Mouse (Mus musculus): ENCODE data around the gene Sh3gl3. TPM values are rescaled to one million over a fixed set of nuclear protein-coding genes. Genes with fewer than 3 reads are reported as not detected.

The Sh3gl3 gene
- polyA plus RNA-seq, 1 experiment from 2014 or later = 42.5 TPM

GRCm38 (mm10) chr7:82308398-82308797 lies 134.8 kb downstream of the Sh3gl3 start:
- Histone ChIP-seq H3K36me3 (no peaks in the 10 kb centered on the region), H3K9me3 (no peaks in the 10 kb centered on the region), H3K4me2 (replicated peaks) (no peak overlapping the region), H3K27me3 (peaks cover 5% of the 10 kb centered on the region; the same call in 1 of the 2 replicates), H3K27ac (no peak overlapping the region), H3K4me1 (no peaks in the 10 kb centered on the region), H3K4me3 (no peak overlapping the region), H3K9ac (no peak overlapping the region)
- no peak for ATAC-seq (ENCODE audit: insufficient number of reproducible peaks, insufficient read depth, low FRiP score, low TSS enrichment)
- WGBS = 31% methylated on average over 4 of the region's 4 CpGs

- no peak overlapping the region for H3K4me3 ChIP-seq
- H3K4me2 ChIP-seq (replicated peaks) = no peak overlapping the region
- H3K9ac ChIP-seq = no peak overlapping the region
- peak; percentile 28; the same call in 1 of the 2 replicates for ATAC-seq (ENCODE audit: insufficient number of reproducible peaks, insufficient read depth, low FRiP score, low TSS enrichment)
- 57% methylated on average over 12 of the region's 12 CpGs for WGBS
- H3K36me3 ChIP-seq = no peaks in the 10 kb centered on the region
- H3K9me3 ChIP-seq = no peaks in the 10 kb centered on the region
- H3K4me1 ChIP-seq = peaks cover 11% of the 10 kb centered on the region; the same call in 1 of the 2 replicates
- no peak overlapping the region for H3K27ac ChIP-seq
- H3K27me3 ChIP-seq = no peaks in the 10 kb centered on the region
Observed at GRCm38 (mm10) chr7:82318515-82318914, 144.9 kb downstream of the Sh3gl3 start.

GRCm38 (mm10) chr7:82326616-82327015 lies 153.0 kb downstream of the Sh3gl3 start:
- no peaks in the 10 kb centered on the region for H3K4me1 ChIP-seq
- H3K4me2 ChIP-seq (replicated peaks) = no peak overlapping the region
- H3K36me3 ChIP-seq = no peaks in the 10 kb centered on the region
- no peak overlapping the region for H3K27ac ChIP-seq
- peaks cover 9% of the 10 kb centered on the region for H3K27me3 ChIP-seq
- ATAC-seq (ENCODE audit: insufficient number of reproducible peaks, insufficient read depth, low FRiP score, low TSS enrichment) = no peak
- no peak overlapping the region for H3K9ac ChIP-seq
- no peaks in the 10 kb centered on the region for H3K9me3 ChIP-seq
- WGBS = 63% methylated on average over 1 of the region's 1 CpGs
- no peak overlapping the region for H3K4me3 ChIP-seq

- 58% methylated on average over 4 of the region's 4 CpGs for WGBS
- Histone ChIP-seq H3K4me2 (replicated peaks) (no peak overlapping the region), H3K4me1 (no peaks in the 10 kb centered on the region), H3K27ac (no peak overlapping the region), H3K27me3 (peaks cover 9% of the 10 kb centered on the region), H3K36me3 (no peaks in the 10 kb centered on the region), H3K9ac (no peak overlapping the region), H3K9me3 (no peaks in the 10 kb centered on the region), H3K4me3 (no peak overlapping the region)
- ATAC-seq (ENCODE audit: insufficient number of reproducible peaks, insufficient read depth, low FRiP score, low TSS enrichment) = no peak
Observed at GRCm38 (mm10) chr7:82327201-82327600, 153.6 kb downstream of the Sh3gl3 start.

- no peaks in the 10 kb centered on the region for H3K9me3 ChIP-seq
Observed at GRCm38 (mm10) chr7:82327881-82328280, 154.2 kb downstream of the Sh3gl3 start.

GRCm38 (mm10) chr7:82329831-82330230 lies 156.2 kb downstream of the Sh3gl3 start:
- Histone ChIP-seq H3K4me2 (replicated peaks) (no peak overlapping the region), H3K27ac (no peak overlapping the region), H3K9me3 (no peaks in the 10 kb centered on the region), H3K9ac (no peak overlapping the region), H3K36me3 (no peaks in the 10 kb centered on the region), H3K4me3 (no peak overlapping the region), H3K27me3 (peaks cover 29% of the 10 kb centered on the region), H3K4me1 (no peaks in the 10 kb centered on the region)
- no peak for ATAC-seq (ENCODE audit: insufficient number of reproducible peaks, insufficient read depth, low FRiP score, low TSS enrichment)
- 66% methylated on average over 4 of the region's 4 CpGs for WGBS

More at GRCm38 (mm10) chr7:82327881-82328280, 154.2 kb downstream of the Sh3gl3 start:
- 64% methylated on average over 5 of the region's 5 CpGs for WGBS
- Histone ChIP-seq H3K27me3 (peaks cover 9% of the 10 kb centered on the region), H3K27ac (no peak overlapping the region), H3K4me2 (replicated peaks) (no peak overlapping the region), H3K4me3 (no peak overlapping the region), H3K4me1 (no peaks in the 10 kb centered on the region), H3K9ac (no peak overlapping the region), H3K36me3 (no peaks in the 10 kb centered on the region)
- ATAC-seq (ENCODE audit: insufficient number of reproducible peaks, insufficient read depth, low FRiP score, low TSS enrichment) = no peak

GRCm38 (mm10) chr7:82330860-82331259 lies 157.2 kb downstream of the Sh3gl3 start:
- H3K27ac ChIP-seq = no peak overlapping the region
- H3K4me2 ChIP-seq (replicated peaks) = no peak overlapping the region
- no peak overlapping the region for H3K4me3 ChIP-seq
- H3K4me1 ChIP-seq = peaks cover 7% of the 10 kb centered on the region; the same call in 1 of the 2 replicates
- no peak overlapping the region for H3K9ac ChIP-seq
- no peak for ATAC-seq (ENCODE audit: insufficient number of reproducible peaks, insufficient read depth, low FRiP score, low TSS enrichment)
- H3K36me3 ChIP-seq = no peaks in the 10 kb centered on the region
- peaks cover 39% of the 10 kb centered on the region for H3K27me3 ChIP-seq
- no peaks in the 10 kb centered on the region for H3K9me3 ChIP-seq
- WGBS = 74% methylated on average over 6 of the region's 6 CpGs

GRCm38 (mm10) chr7:82334000-82334399 lies 160.4 kb downstream of the Sh3gl3 start:
- no peak overlapping the region for H3K27ac ChIP-seq
- peaks cover 63% of the 10 kb centered on the region for H3K27me3 ChIP-seq
- ATAC-seq (ENCODE audit: insufficient number of reproducible peaks, insufficient read depth, low FRiP score, low TSS enrichment) = no peak
- no peak overlapping the region for H3K9ac ChIP-seq
- 30% methylated on average over 1 of the region's 1 CpGs for WGBS
- H3K4me2 ChIP-seq (replicated peaks) = no peak overlapping the region
- peaks cover 7% of the 10 kb centered on the region; the same call in 1 of the 2 replicates for H3K4me1 ChIP-seq
- no peaks in the 10 kb centered on the region for H3K9me3 ChIP-seq
- H3K36me3 ChIP-seq = no peaks in the 10 kb centered on the region
- H3K4me3 ChIP-seq = no peak overlapping the region

- Histone ChIP-seq H3K27ac (no peak within 1 kb of the TSS), H3K36me3 (no peaks in the 10 kb centered on the region), H3K4me3 (peak within 1 kb of the TSS; percentile 50), H3K4me1 (peaks cover 7% of the 10 kb centered on the region; the same call in 1 of the 2 replicates), H3K4me2 (replicated peaks) (peak within 1 kb of the TSS; percentile 93), H3K9me3 (no peaks in the 10 kb centered on the region), H3K9ac (peak within 1 kb of the TSS; percentile 49), H3K27me3 (peaks cover 62% of the 10 kb centered on the region)
- WGBS = under 1% methylated on average over 93 of the region's 95 CpGs
- ATAC-seq (ENCODE audit: insufficient number of reproducible peaks, insufficient read depth, low FRiP score, low TSS enrichment) = peak; percentile 1; the same call in 1 of the 2 replicates
Observed at GRCm38 (mm10) chr7:82335211-82336121, 161.8 kb downstream of the Sh3gl3 start, which contains the start of gene Adamtsl3. Adamtsl3 (plus strand) TSS chr7:82335694.

- peak overlapping the region; percentile 93 for H3K4me2 ChIP-seq (replicated peaks)
- H3K4me1 ChIP-seq = peaks cover 7% of the 10 kb centered on the region; the same call in 1 of the 2 replicates
- WGBS = under 1% methylated on average over 34 of the region's 34 CpGs
- H3K9ac ChIP-seq = peak overlapping the region; percentile 49; the same call in 1 of the 2 replicates
- ATAC-seq (ENCODE audit: insufficient number of reproducible peaks, insufficient read depth, low FRiP score, low TSS enrichment) = 0 out of 2 replicates have a peak, but pooled peaks have one; percentile 19
- no peak overlapping the region for H3K27ac ChIP-seq
- no peaks in the 10 kb centered on the region for H3K36me3 ChIP-seq
- peaks cover 60% of the 10 kb centered on the region for H3K27me3 ChIP-seq
- peak overlapping the region; percentile 50 for H3K4me3 ChIP-seq
- no peaks in the 10 kb centered on the region for H3K9me3 ChIP-seq
Observed at GRCm38 (mm10) chr7:82336132-82336531, 162.5 kb downstream of the Sh3gl3 start.

- Histone ChIP-seq H3K27me3 (peaks cover 54% of the 10 kb centered on the region), H3K27ac (no peak overlapping the region), H3K4me3 (no peak overlapping the region), H3K9me3 (no peaks in the 10 kb centered on the region), H3K4me2 (replicated peaks) (no peak overlapping the region), H3K4me1 (peaks cover 7% of the 10 kb centered on the region; the same call in 1 of the 2 replicates), H3K9ac (no peak overlapping the region), H3K36me3 (no peaks in the 10 kb centered on the region)
- WGBS = 61% methylated on average over 9 of the region's 9 CpGs
- ATAC-seq (ENCODE audit: insufficient number of reproducible peaks, insufficient read depth, low FRiP score, low TSS enrichment) = no peak
Observed at GRCm38 (mm10) chr7:82338121-82338520, 164.5 kb downstream of the Sh3gl3 start.

- H3K27ac ChIP-seq = no peak overlapping the region
- H3K36me3 ChIP-seq = no peaks in the 10 kb centered on the region
- H3K9ac ChIP-seq = no peak overlapping the region
- H3K4me3 ChIP-seq = no peak overlapping the region
- 66% methylated on average over 4 of the region's 4 CpGs for WGBS
- H3K4me1 ChIP-seq = peaks cover 7% of the 10 kb centered on the region; the same call in 1 of the 2 replicates
- no peaks in the 10 kb centered on the region for H3K9me3 ChIP-seq
- no peak for ATAC-seq (ENCODE audit: insufficient number of reproducible peaks, insufficient read depth, low FRiP score, low TSS enrichment)
- no peak overlapping the region for H3K4me2 ChIP-seq (replicated peaks)
- H3K27me3 ChIP-seq = peaks cover 50% of the 10 kb centered on the region
Observed at GRCm38 (mm10) chr7:82338532-82338931, 164.9 kb downstream of the Sh3gl3 start.

Data from embryonic facial prominence, embryonic 12.5 days (tissue).